Mouse (Mus musculus) activated CD4-positive, CD25-positive, alpha-beta regulatory T cell, adult 9 weeks (primary cell): ENCODE results near the gene Gm15013. TPM values are rescaled to one million over a fixed set of nuclear protein-coding genes. Genes with fewer than 3 reads are reported as not detected.

Experiments used
- polyA plus RNA-seq: library from polyadenylated mRNA; unstranded; fragments of 100-300 nt; shearing (Covaris generic); gene quantifications from one replicate; pipeline ENCODE4 v1.2.1, GENCODE M21; 2017

The Gm15013 gene
- not detected for polyA plus RNA-seq

DNA sequence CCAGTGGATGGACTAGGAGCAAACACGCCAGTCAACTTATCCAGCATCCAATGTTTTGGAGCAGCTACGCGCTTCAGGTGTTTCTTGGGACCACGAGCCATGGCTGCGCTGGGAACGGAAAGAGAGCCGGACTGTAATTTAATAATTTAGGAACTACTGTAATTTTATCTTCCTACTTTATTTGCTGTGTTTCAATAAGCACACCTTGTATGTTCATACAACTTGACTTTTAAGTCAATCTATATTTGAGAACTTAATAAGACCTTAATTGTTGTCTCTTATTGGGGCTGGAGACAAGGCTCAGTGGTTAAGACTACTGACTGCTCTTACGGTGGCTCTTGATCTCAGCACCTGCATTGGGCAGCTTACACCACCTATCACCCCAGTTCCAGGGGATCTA, at the start of gene Gm15013:
Gm15013 (minus strand) TSS at position 101 of the 400 bp plus-strand sequence.

GRCm38 (mm10) chrX:139684775-139685695, 29.2 kb downstream of the Gm15013 start, which contains the start of gene Tbc1d8b:
Tbc1d8b (plus strand) TSS chrX:139684996.

Other genes starting within 250 kb of the Gm15013 start
- 0.07 TPM for gene D330045A20Rik, start 234.1 kb downstream of the Gm15013 start, polyA plus RNA-seq
- 0.78 TPM for gene Rnf128, start 151.2 kb downstream of the Gm15013 start, polyA plus RNA-seq
- gene Tbc1d8b, start 29.5 kb downstream of the Gm15013 start, polyA plus RNA-seq: 11.8 TPM
- gene Ripply1, start 67.9 kb upstream of the Gm15013 start, polyA plus RNA-seq: not detected
- not detected for gene Cldn2, start 86.3 kb upstream of the Gm15013 start, polyA plus RNA-seq
- 0.11 TPM for gene Morc4, start 157.2 kb upstream of the Gm15013 start, polyA plus RNA-seq